Mouse (Mus musculus) hindbrain, embryonic 10.5 days (tissue): Measurements from ENCODE around the gene Mfng. TPM values are rescaled to one million over a fixed set of nuclear protein-coding genes. Genes with fewer than 3 reads are reported as not detected.

Source experiments
- DNase-seq: peaks from one replicate; pipeline ENCODE4 v3.0.0-alpha.2; 2017; ENCODE audit warnings: low spot score
- H3K27ac ChIP-seq: fragments of 300-500 bp; sonication (generic); 2 replicates; pipeline ENCODE4 v1.5.1; 2016; ENCODE audit warnings: mild to moderate bottlenecking, moderate library complexity
- H3K27me3 ChIP-seq: fragments of 300-500 bp; sonication (generic); 2 replicates; pipeline ENCODE4 v1.6.1; 2016; ENCODE audit warnings: mild to moderate bottlenecking; ENCODE audit not compliant: poor library complexity, insufficient read depth, severe bottlenecking
- H3K36me3 ChIP-seq: fragments of 300-500 bp; sonication (generic); 2 replicates; pipeline ENCODE4 v1.6.1; 2016; ENCODE audit warnings: mild to moderate bottlenecking, moderate library complexity
- H3K4me1 ChIP-seq: fragments of 300-500 bp; sonication (generic); replicated peaks from 2 replicates; pipeline ENCODE4 v1.6.1; 2016; ENCODE audit warnings: mild to moderate bottlenecking
- H3K4me3 ChIP-seq: fragments of 300-500 bp; sonication (generic); 2 replicates; pipeline ENCODE4 v1.5.1; 2016; ENCODE audit warnings: mild to moderate bottlenecking, moderate library complexity
- H3K9me3 ChIP-seq: fragments of 300-500 bp; sonication (generic); 2 replicates; pipeline ENCODE4 v1.6.1; 2016; ENCODE audit warnings: mild to moderate bottlenecking, moderate library complexity
- WGBS: fragments of 180-500 bp; shearing (Covaris S2); methylation state at CpG from one replicate; pipeline ENCODE4 v1.1.7; 2016; 5-methylcytosine and 5-hydroxymethylcytosine counted together
- polyA plus RNA-seq: library from polyadenylated mRNA; unstranded; fragments of >200 nt; fragmentation: Nextera tagmentation; extraction: Ambion mirVana; gene quantifications from 2 replicates; pipeline ENCODE4 v1.2.1, GENCODE M21; 2016

Mfng gene
- polyA plus RNA-seq, 1 experiment from 2014 or later: 71.6 TPM

- Histone ChIP-seq H3K27me3 (peaks cover 85% of the 10 kb centered on the region), H3K4me1 (peaks cover 55% of the 10 kb centered on the region), H3K36me3 (no peaks in the 10 kb centered on the region), H3K27ac (peak overlapping the region; percentile 80), H3K4me3 (peak overlapping the region; percentile 56), H3K9me3 (no peaks in the 10 kb centered on the region)
- WGBS: 4% methylated on average over 67 of the region's 67 CpGs
- DNase-seq: no peak
Observed at GRCm38 (mm10) chr15:78801971-78802741, 28.9 kb upstream of the Mfng start.

GRCm38 (mm10) chr15:78801571-78801970 is 28.3 kb upstream of the Mfng start:
- DNase-seq: no peak
- H3K4me1 ChIP-seq: peaks cover 55% of the 10 kb centered on the region
- H3K4me3 ChIP-seq: peak overlapping the region; percentile 56
- 53% methylated on average over 9 of the region's 9 CpGs for whole genome bisulfite sequencing
- H3K27me3 ChIP-seq: peaks cover 88% of the 10 kb centered on the region
- H3K27ac ChIP-seq: no peak overlapping the region
- H3K36me3 ChIP-seq: no peaks in the 10 kb centered on the region
- H3K9me3 ChIP-seq: no peaks in the 10 kb centered on the region

GRCm38 (mm10) chr15:78799029-78799428 is 25.8 kb upstream of the Mfng start:
- H3K27me3 ChIP-seq: peaks cover 71% of the 10 kb centered on the region
- WGBS: 55% methylated on average over 21 of the region's 21 CpGs
- peak overlapping the region; percentile 56; the same call in 1 of the 2 replicates for H3K27ac ChIP-seq
- H3K4me1 ChIP-seq: peaks cover 65% of the 10 kb centered on the region
- no peak overlapping the region for H3K4me3 ChIP-seq
- no peak for DNase-seq
- H3K36me3 ChIP-seq: no peaks in the 10 kb centered on the region
- H3K9me3 ChIP-seq: no peaks in the 10 kb centered on the region

- no peak overlapping the region for H3K4me3 ChIP-seq
- peaks cover 51% of the 10 kb centered on the region for H3K27me3 ChIP-seq
- 82% methylated on average over 8 of the region's 8 CpGs for WGBS
- H3K36me3 ChIP-seq: no peaks in the 10 kb centered on the region
- H3K9me3 ChIP-seq: no peaks in the 10 kb centered on the region
- H3K4me1 ChIP-seq: peaks cover 44% of the 10 kb centered on the region
- no peak for DNase-seq
- no peak overlapping the region for H3K27ac ChIP-seq
Observed at GRCm38 (mm10) chr15:78797060-78797329, 23.7 kb upstream of the Mfng start.

GRCm38 (mm10) chr15:78796196-78797059 is 23.2 kb upstream of the Mfng start:
- 42% methylated on average over 25 of the region's 25 CpGs for WGBS
- DNase-seq: peak; percentile 48
- H3K27ac ChIP-seq: peak overlapping the region; percentile 75

GRCm38 (mm10) chr15:78790990-78791389 is 17.7 kb upstream of the Mfng start:
- WGBS: 83% methylated on average over 12 of the region's 12 CpGs
- Histone ChIP-seq H3K27ac (peak overlapping the region; percentile 24), H3K4me1 (peaks cover 51% of the 10 kb centered on the region), H3K4me3 (no peak overlapping the region), H3K36me3 (no peaks in the 10 kb centered on the region), H3K27me3 (0 out of 2 replicates have a peak, but pooled peaks cover 7% of the 10 kb centered on the region), H3K9me3 (no peaks in the 10 kb centered on the region)
- no peak for DNase-seq

More at GRCm38 (mm10) chr15:78796196-78797059, 23.2 kb upstream of the Mfng start:
- H3K36me3 ChIP-seq: no peaks in the 10 kb centered on the region
- H3K9me3 ChIP-seq: no peaks in the 10 kb centered on the region
- H3K4me1 ChIP-seq: peaks cover 39% of the 10 kb centered on the region
- H3K27me3 ChIP-seq: peaks cover 45% of the 10 kb centered on the region
- H3K4me3 ChIP-seq: 0 out of 2 replicates have a peak overlapping the region, but pooled peaks have one; percentile 6

- peak overlapping the region; percentile 24 for H3K27ac ChIP-seq
- WGBS: 68% methylated on average over 4 of the region's 4 CpGs
- H3K4me1 ChIP-seq: peaks cover 51% of the 10 kb centered on the region
- no peaks in the 10 kb centered on the region for H3K36me3 ChIP-seq
- DNase-seq: no peak
- no peak overlapping the region for H3K4me3 ChIP-seq
- no peaks in the 10 kb centered on the region for H3K9me3 ChIP-seq
- 0 out of 2 replicates have a peak, but pooled peaks cover 5% of the 10 kb centered on the region for H3K27me3 ChIP-seq
Observed at GRCm38 (mm10) chr15:78790451-78790850, 17.2 kb upstream of the Mfng start.

- Histone ChIP-seq H3K27ac (peak overlapping the region; percentile 3), H3K4me3 (no peak overlapping the region), H3K27me3 (no peaks in the 10 kb centered on the region), H3K9me3 (no peaks in the 10 kb centered on the region), H3K4me1 (peaks cover 49% of the 10 kb centered on the region), H3K36me3 (no peaks in the 10 kb centered on the region)
- 90% methylated on average over 13 of the region's 13 CpGs for whole genome bisulfite sequencing
- DNase-seq: no peak
Observed at GRCm38 (mm10) chr15:78789721-78790323, 16.5 kb upstream of the Mfng start.

- Histone ChIP-seq H3K27ac (peak overlapping the region; percentile 68), H3K36me3 (no peaks in the 10 kb centered on the region), H3K4me3 (no peak overlapping the region; the same call in 1 of the 2 replicates), H3K27me3 (no peaks in the 10 kb centered on the region), H3K4me1 (peaks cover 49% of the 10 kb centered on the region), H3K9me3 (no peaks in the 10 kb centered on the region)
- DNase-seq: no peak
- WGBS: 71% methylated on average over 3 of the region's 3 CpGs
Observed at GRCm38 (mm10) chr15:78788042-78788441, 14.8 kb upstream of the Mfng start.

GRCm38 (mm10) chr15:78787287-78787856 is 14.1 kb upstream of the Mfng start:
- Histone ChIP-seq H3K9me3 (no peaks in the 10 kb centered on the region), H3K27ac (peak overlapping the region; percentile 68), H3K27me3 (no peaks in the 10 kb centered on the region), H3K4me1 (peaks cover 50% of the 10 kb centered on the region), H3K4me3 (no peak overlapping the region; the same call in 1 of the 2 replicates), H3K36me3 (no peaks in the 10 kb centered on the region)
- no peak for DNase-seq
- 65% methylated on average over 9 of the region's 9 CpGs for WGBS

- WGBS: 77% methylated on average over 9 of the region's 9 CpGs
Observed at GRCm38 (mm10) chr15:78786411-78786818, 13.1 kb upstream of the Mfng start.

GRCm38 (mm10) chr15:78785961-78786360 is 12.7 kb upstream of the Mfng start:
- Histone ChIP-seq H3K36me3 (no peaks in the 10 kb centered on the region), H3K4me1 (peaks cover 61% of the 10 kb centered on the region), H3K4me3 (no peak overlapping the region), H3K27ac (peak overlapping the region; percentile 68), H3K27me3 (peaks cover 1% of the 10 kb centered on the region; the same call in 1 of the 2 replicates), H3K9me3 (no peaks in the 10 kb centered on the region)
- no peak for DNase-seq
- 25% methylated on average over 7 of the region's 7 CpGs for WGBS

More at GRCm38 (mm10) chr15:78786411-78786818, 13.1 kb upstream of the Mfng start:
- Histone ChIP-seq H3K4me1 (peaks cover 60% of the 10 kb centered on the region), H3K9me3 (no peaks in the 10 kb centered on the region), H3K27me3 (no peaks in the 10 kb centered on the region), H3K36me3 (no peaks in the 10 kb centered on the region), H3K27ac (peak overlapping the region; percentile 68), H3K4me3 (no peak overlapping the region)
- no peak for DNase-seq
